Mouse (Mus musculus): ENCODE measurements around the gene Zfp672. TPM values are rescaled to one million over a fixed set of nuclear protein-coding genes. Genes with fewer than 3 reads are reported as not detected.

The Zfp672 gene
- 75.1 TPM for polyA plus RNA-seq (2014; fragmentation: Illumina TruSeq; extraction: RNeasy Lipid Tissue Mini Kit (QIAGEN cat#74804); ENCODE audit: low read depth, low replicate concordance)

DNA sequence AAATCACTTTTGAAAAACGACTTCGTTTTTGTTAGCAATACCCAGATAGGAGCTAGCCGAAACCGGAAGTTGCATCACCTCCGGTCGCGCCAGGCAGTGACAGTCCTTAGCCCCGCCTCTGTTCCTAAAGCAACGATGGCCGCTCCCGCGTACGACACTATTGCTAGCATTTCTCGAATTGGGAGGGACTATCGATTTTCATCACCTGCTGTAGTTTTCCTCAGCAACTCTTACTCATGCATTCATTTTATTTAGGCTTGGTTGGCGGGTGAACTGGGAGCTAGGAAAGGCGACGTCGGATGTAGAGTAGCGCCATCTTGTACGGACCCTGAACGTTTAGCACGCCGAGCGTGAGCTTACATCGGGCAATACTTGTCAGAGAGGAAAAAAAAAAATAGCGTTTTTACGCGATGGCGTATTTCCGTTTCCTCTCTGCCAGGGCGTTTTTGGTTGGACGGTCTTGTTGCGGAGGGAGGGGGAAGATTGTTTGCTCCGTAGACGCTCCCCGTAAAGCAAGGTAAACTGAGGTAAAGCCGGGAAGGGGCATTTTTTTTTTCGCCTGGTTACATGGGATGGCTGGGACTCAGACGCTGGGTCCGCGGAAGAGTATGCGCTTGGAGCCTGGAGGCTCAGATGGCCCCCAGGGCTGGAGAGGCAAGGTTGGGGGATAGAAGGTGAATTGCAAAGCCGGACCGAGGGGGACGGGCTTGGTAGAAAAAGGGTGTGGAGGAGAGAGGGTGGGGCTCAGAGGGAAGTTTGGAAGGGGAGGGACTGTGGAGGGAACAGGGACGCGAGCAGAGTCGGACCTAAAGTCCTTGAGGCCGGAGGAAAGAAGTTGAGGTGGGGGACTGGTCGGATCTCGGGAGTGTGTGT is at the start of gene Zfp672, which contains the start of gene Sh3bp5l:
Zfp672 (minus strand) TSS at position 64 of the 873 bp plus-strand sequence.
Sh3bp5l (plus strand) TSS at position 449 of the 873 bp plus-strand sequence.

DNA sequence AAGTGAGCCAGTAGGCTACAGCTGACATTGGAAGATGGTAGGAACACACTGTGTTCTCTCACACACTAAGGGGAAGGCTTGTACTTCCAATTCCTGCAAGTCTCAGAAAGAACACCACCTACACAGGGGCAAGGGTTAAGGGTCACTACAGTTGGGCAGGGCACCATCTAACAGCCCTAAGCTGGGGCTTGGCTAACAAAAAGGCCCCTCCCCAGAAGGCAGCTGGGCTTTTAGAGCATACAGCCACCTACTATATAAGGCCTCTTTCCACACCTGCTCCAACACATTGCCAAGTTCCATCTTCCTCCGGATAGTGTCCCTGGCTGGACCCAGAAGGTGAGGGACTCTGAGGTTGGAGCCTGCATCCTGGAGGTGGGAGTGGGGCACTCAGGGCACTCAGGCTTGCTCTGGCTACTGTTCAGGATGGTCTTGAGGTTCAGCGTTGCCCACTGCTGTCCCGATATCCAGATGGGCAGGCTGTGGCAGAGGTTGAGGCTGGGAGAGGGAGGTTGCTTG is 48.7 kb upstream of the Zfp672 start, which contains the start of gene Lypd8:
Lypd8 (plus strand) TSS at position 281 of the 516 bp plus-strand sequence.

DNA sequence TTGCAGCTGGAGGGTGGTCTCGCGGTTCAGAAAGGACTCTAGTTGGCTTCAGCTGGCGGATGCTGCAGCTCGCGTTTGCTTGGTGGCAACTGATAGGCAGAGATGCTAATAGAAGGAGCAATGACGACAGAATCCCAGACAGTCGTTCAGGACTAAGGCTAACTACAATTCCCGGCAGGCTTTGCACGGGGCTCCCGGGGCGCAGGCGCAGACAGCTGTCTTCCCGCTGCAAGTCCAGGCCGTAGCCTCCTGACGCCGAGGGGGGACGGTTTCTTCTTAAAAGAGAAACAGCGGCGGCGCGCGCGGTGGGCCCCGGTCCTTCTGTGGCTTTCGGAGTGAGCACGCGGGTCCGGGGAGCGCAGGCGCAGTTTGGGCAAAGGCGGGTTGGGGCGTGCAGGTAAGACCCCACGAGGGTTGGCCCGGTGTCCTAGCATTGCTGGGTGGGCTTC is 23.3 kb downstream of the Zfp672 start, which contains the start of gene Zfp692:
Zfp692 (plus strand) TSS at position 210 of the 449 bp plus-strand sequence.

DNA sequence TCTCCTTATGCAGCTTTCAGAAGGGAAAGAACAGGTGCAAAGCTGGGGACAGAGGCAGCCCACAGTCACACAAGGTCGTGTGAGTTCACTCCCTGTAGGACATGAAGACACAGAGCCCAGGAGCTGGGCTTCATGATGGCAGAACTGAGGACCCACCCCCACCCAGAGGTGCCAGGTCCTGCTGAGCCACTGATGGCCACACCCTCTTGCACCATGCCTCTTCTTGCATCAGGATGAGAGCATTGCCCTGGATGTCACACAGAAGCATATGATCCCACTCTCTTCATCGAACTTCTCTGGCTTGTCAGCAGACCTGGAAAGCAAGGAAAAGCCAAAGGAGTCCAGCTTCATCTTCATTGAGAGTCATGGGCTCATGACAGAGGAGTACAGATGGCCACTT is 55.6 kb downstream of the Zfp672 start, which contains the start of gene 4930438A08Rik:
4930438A08Rik (plus strand) TSS at position 228 of the 400 bp plus-strand sequence.

Other genes starting within 250 kb of the Zfp672 start
- not detected for gene Gm12248, start 237.2 kb downstream of the Zfp672 start, polyA plus RNA-seq (2014; fragmentation: Illumina TruSeq; extraction: RNeasy Lipid Tissue Mini Kit (QIAGEN cat#74804); ENCODE audit: low read depth, low replicate concordance)
- 26.2 TPM for gene Cnot8, start 226.2 kb downstream of the Zfp672 start, polyA plus RNA-seq (2014; fragmentation: Illumina TruSeq; extraction: RNeasy Lipid Tissue Mini Kit (QIAGEN cat#74804); ENCODE audit: low read depth, low replicate concordance)
- gene Gemin5, start 161.8 kb downstream of the Zfp672 start, polyA plus RNA-seq (2014; fragmentation: Illumina TruSeq; extraction: RNeasy Lipid Tissue Mini Kit (QIAGEN cat#74804); ENCODE audit: low read depth, low replicate concordance), result 3.5 TPM
- gene Mrpl22, start 158.7 kb downstream of the Zfp672 start, polyA plus RNA-seq (2014; fragmentation: Illumina TruSeq; extraction: RNeasy Lipid Tissue Mini Kit (QIAGEN cat#74804); ENCODE audit: low read depth, low replicate concordance), result 27.6 TPM
- gene Igtp, start 130.8 kb downstream of the Zfp672 start, polyA plus RNA-seq (2014; fragmentation: Illumina TruSeq; extraction: RNeasy Lipid Tissue Mini Kit (QIAGEN cat#74804); ENCODE audit: low read depth, low replicate concordance), result 19.7 TPM
- 35.9 TPM for gene Irgm2, start 130.7 kb downstream of the Zfp672 start, polyA plus RNA-seq (2014; fragmentation: Illumina TruSeq; extraction: RNeasy Lipid Tissue Mini Kit (QIAGEN cat#74804); ENCODE audit: low read depth, low replicate concordance)
- not detected for gene 4930438A08Rik, start 55.5 kb downstream of the Zfp672 start, polyA plus RNA-seq (2014; fragmentation: Illumina TruSeq; extraction: RNeasy Lipid Tissue Mini Kit (QIAGEN cat#74804); ENCODE audit: low read depth, low replicate concordance)
- 2.9 TPM for gene Zfp692, start 23.3 kb downstream of the Zfp672 start, polyA plus RNA-seq (2014; fragmentation: Illumina TruSeq; extraction: RNeasy Lipid Tissue Mini Kit (QIAGEN cat#74804); ENCODE audit: low read depth, low replicate concordance)
- gene Sh3bp5l, start 385 bp upstream of the Zfp672 start, polyA plus RNA-seq (2014; fragmentation: Illumina TruSeq; extraction: RNeasy Lipid Tissue Mini Kit (QIAGEN cat#74804); ENCODE audit: low read depth, low replicate concordance), result 1.0 TPM
- gene Lypd8, start 48.7 kb upstream of the Zfp672 start, polyA plus RNA-seq (2014; fragmentation: Illumina TruSeq; extraction: RNeasy Lipid Tissue Mini Kit (QIAGEN cat#74804); ENCODE audit: low read depth, low replicate concordance), result 5,512 TPM
- 220 TPM for gene 1810065E05Rik, start 90.8 kb upstream of the Zfp672 start, polyA plus RNA-seq (2014; fragmentation: Illumina TruSeq; extraction: RNeasy Lipid Tissue Mini Kit (QIAGEN cat#74804); ENCODE audit: low read depth, low replicate concordance)
- not detected for gene Gm12253, start 102.2 kb upstream of the Zfp672 start, polyA plus RNA-seq (2014; fragmentation: Illumina TruSeq; extraction: RNeasy Lipid Tissue Mini Kit (QIAGEN cat#74804); ENCODE audit: low read depth, low replicate concordance)
- gene Lypd9, start 122.6 kb upstream of the Zfp672 start, polyA plus RNA-seq (2014; fragmentation: Illumina TruSeq; extraction: RNeasy Lipid Tissue Mini Kit (QIAGEN cat#74804); ENCODE audit: low read depth, low replicate concordance), result not detected
- not detected for gene Olfr30, start 131.9 kb upstream of the Zfp672 start, polyA plus RNA-seq (2014; fragmentation: Illumina TruSeq; extraction: RNeasy Lipid Tissue Mini Kit (QIAGEN cat#74804); ENCODE audit: low read depth, low replicate concordance)
- 0.13 TPM for gene Olfr332, start 162.2 kb upstream of the Zfp672 start, polyA plus RNA-seq (2014; fragmentation: Illumina TruSeq; extraction: RNeasy Lipid Tissue Mini Kit (QIAGEN cat#74804); ENCODE audit: low read depth, low replicate concordance)
- gene Olfr331, start 172.2 kb upstream of the Zfp672 start, polyA plus RNA-seq (2014; fragmentation: Illumina TruSeq; extraction: RNeasy Lipid Tissue Mini Kit (QIAGEN cat#74804); ENCODE audit: low read depth, low replicate concordance), result not detected
- gene Olfr330, start 204.5 kb upstream of the Zfp672 start, polyA plus RNA-seq (2014; fragmentation: Illumina TruSeq; extraction: RNeasy Lipid Tissue Mini Kit (QIAGEN cat#74804); ENCODE audit: low read depth, low replicate concordance), result not detected
- gene Olfr329-ps, start 216.1 kb upstream of the Zfp672 start, polyA plus RNA-seq (2014; fragmentation: Illumina TruSeq; extraction: RNeasy Lipid Tissue Mini Kit (QIAGEN cat#74804); ENCODE audit: low read depth, low replicate concordance), result not detected
- not detected for gene Olfr328, start 225.3 kb upstream of the Zfp672 start, polyA plus RNA-seq (2014; fragmentation: Illumina TruSeq; extraction: RNeasy Lipid Tissue Mini Kit (QIAGEN cat#74804); ENCODE audit: low read depth, low replicate concordance)
- not detected for gene Olfr224, start 240.2 kb upstream of the Zfp672 start, polyA plus RNA-seq (2014; fragmentation: Illumina TruSeq; extraction: RNeasy Lipid Tissue Mini Kit (QIAGEN cat#74804); ENCODE audit: low read depth, low replicate concordance)
- not detected for gene Olfr325, start 247.4 kb upstream of the Zfp672 start, polyA plus RNA-seq (2014; fragmentation: Illumina TruSeq; extraction: RNeasy Lipid Tissue Mini Kit (QIAGEN cat#74804); ENCODE audit: low read depth, low replicate concordance)